Mouse (Mus musculus): ENCODE data around the gene Fam181b. TPM values are rescaled to one million over a fixed set of nuclear protein-coding genes. Genes with fewer than 3 reads are reported as not detected.

The Fam181b gene
- polyA plus RNA-seq, 1 experiment from 2014 or later, result 29.0 TPM

GRCm38 (mm10) chr7:93110370-93110965 lies 30.8 kb downstream of the Fam181b start:
- Histone ChIP-seq H3K4me3 (replicated peaks; ENCODE audit: low read depth, low read length) (no peak overlapping the region), H3K4me2 (ENCODE audit: low read length) (no peak overlapping the region), H3K36me3 (ENCODE audit: control insufficient read depth, insufficient read depth, low read length) (no peaks in the 10 kb centered on the region), H3K9ac (replicated peaks; ENCODE audit: low read length) (no peak overlapping the region), H3K27ac (replicated peaks; ENCODE audit: low read depth, low read length) (no peak overlapping the region), H3K27me3 (ENCODE audit: control insufficient read depth, insufficient read depth, low read length) (no peaks in the 10 kb centered on the region), H3K9me3 (ENCODE audit: control insufficient read depth, low read length) (no peaks in the 10 kb centered on the region), H3K4me1 (ENCODE audit: control insufficient read depth, insufficient read depth, low read length) (no peaks in the 10 kb centered on the region)
- DNase-seq, result peak; percentile 30
- no peak for ATAC-seq (ENCODE audit: low FRiP score, low TSS enrichment)
- WGBS, result 72% methylated on average over 2 of the region's 2 CpGs

- ATAC-seq (ENCODE audit: low FRiP score, low TSS enrichment) (no peak), DNase-seq (no peak)
- Histone ChIP-seq H3K4me3 (replicated peaks; ENCODE audit: low read depth, low read length) (no peak overlapping the region), H3K4me2 (ENCODE audit: low read length) (no peak overlapping the region), H3K9me3 (ENCODE audit: control insufficient read depth, low read length) (no peaks in the 10 kb centered on the region), H3K27me3 (ENCODE audit: control insufficient read depth, insufficient read depth, low read length) (no peaks in the 10 kb centered on the region), H3K36me3 (ENCODE audit: control insufficient read depth, insufficient read depth, low read length) (no peaks in the 10 kb centered on the region), H3K27ac (replicated peaks; ENCODE audit: low read depth, low read length) (no peak overlapping the region), H3K4me1 (ENCODE audit: control insufficient read depth, insufficient read depth, low read length) (no peaks in the 10 kb centered on the region), H3K9ac (replicated peaks; ENCODE audit: low read length) (no peak overlapping the region)
- 91% methylated on average over 6 of the region's 6 CpGs for WGBS
Observed at GRCm38 (mm10) chr7:93111056-93111455, 31.4 kb downstream of the Fam181b start.

GRCm38 (mm10) chr7:93117561-93117960 lies 37.9 kb downstream of the Fam181b start:
- WGBS, result 58% methylated on average over 1 of the region's 1 CpGs
- Histone ChIP-seq H3K4me2 (ENCODE audit: low read length) (no peak overlapping the region), H3K9ac (replicated peaks; ENCODE audit: low read length) (no peak overlapping the region), H3K27ac (replicated peaks; ENCODE audit: low read depth, low read length) (no peak overlapping the region), H3K9me3 (ENCODE audit: control insufficient read depth, low read length) (no peaks in the 10 kb centered on the region), H3K4me1 (ENCODE audit: control insufficient read depth, insufficient read depth, low read length) (no peaks in the 10 kb centered on the region), H3K36me3 (ENCODE audit: control insufficient read depth, insufficient read depth, low read length) (no peaks in the 10 kb centered on the region), H3K27me3 (ENCODE audit: control insufficient read depth, insufficient read depth, low read length) (no peaks in the 10 kb centered on the region), H3K4me3 (replicated peaks; ENCODE audit: low read depth, low read length) (no peak overlapping the region)
- DNase-seq (peak; percentile 52), ATAC-seq (ENCODE audit: low FRiP score, low TSS enrichment) (no peak)

- Histone ChIP-seq H3K9ac (replicated peaks; ENCODE audit: low read length) (no peak overlapping the region), H3K36me3 (ENCODE audit: control insufficient read depth, insufficient read depth, low read length) (no peaks in the 10 kb centered on the region), H3K4me2 (ENCODE audit: low read length) (no peak overlapping the region), H3K27ac (replicated peaks; ENCODE audit: low read depth, low read length) (no peak overlapping the region), H3K27me3 (ENCODE audit: control insufficient read depth, insufficient read depth, low read length) (no peaks in the 10 kb centered on the region), H3K9me3 (ENCODE audit: control insufficient read depth, low read length) (no peaks in the 10 kb centered on the region), H3K4me3 (replicated peaks; ENCODE audit: low read depth, low read length) (no peak overlapping the region), H3K4me1 (ENCODE audit: control insufficient read depth, insufficient read depth, low read length) (no peaks in the 10 kb centered on the region)
- WGBS, result 73% methylated on average over 1 of the region's 1 CpGs
- peak; percentile 55 for DNase-seq
- no peak for ATAC-seq (ENCODE audit: low FRiP score, low TSS enrichment)
Observed at GRCm38 (mm10) chr7:93123936-93124335, 44.3 kb downstream of the Fam181b start.

Other genes starting within 250 kb of the Fam181b start
- 3.3 and 6.1 TPM in 2 replicates for gene Ddias, start 205.6 kb upstream of the Fam181b start, polyA plus RNA-seq (2014; fragmentation: Nextera tagmentation; extraction: Ambion mirVana)
- gene Prcp, start 205.4 kb upstream of the Fam181b start, polyA plus RNA-seq (2014; fragmentation: Nextera tagmentation; extraction: Ambion mirVana), result 13.5 and 17.9 TPM in 2 replicates